Mouse (Mus musculus): ENCODE measurements at regions not wholly inside any gene's neighbourhood (a gene's known extent, or its start where the extent isn't known, plus 50 kb on each side); places are given as distances from the start of the nearest gene placed in this dataset.

- Histone ChIP-seq H3K4me2 (replicated peaks) (no peak overlapping the region), H3K9me3 (no peaks in the 10 kb centered on the region), H3K36me3 (no peaks in the 10 kb centered on the region), H3K27ac (no peak overlapping the region), H3K9ac (no peak overlapping the region), H3K4me3 (no peak overlapping the region), H3K27me3 (no peaks in the 10 kb centered on the region), H3K4me1 (no peaks in the 10 kb centered on the region)
- no peak for ATAC-seq (ENCODE audit: low FRiP score, low read depth)
- 78% methylated on average over 5 of the region's 5 CpGs for WGBS
These were observed 180.5 kb upstream of the Dlk1 start for GRCm38 (mm10) chr12:109272101-109272500.

DNA sequence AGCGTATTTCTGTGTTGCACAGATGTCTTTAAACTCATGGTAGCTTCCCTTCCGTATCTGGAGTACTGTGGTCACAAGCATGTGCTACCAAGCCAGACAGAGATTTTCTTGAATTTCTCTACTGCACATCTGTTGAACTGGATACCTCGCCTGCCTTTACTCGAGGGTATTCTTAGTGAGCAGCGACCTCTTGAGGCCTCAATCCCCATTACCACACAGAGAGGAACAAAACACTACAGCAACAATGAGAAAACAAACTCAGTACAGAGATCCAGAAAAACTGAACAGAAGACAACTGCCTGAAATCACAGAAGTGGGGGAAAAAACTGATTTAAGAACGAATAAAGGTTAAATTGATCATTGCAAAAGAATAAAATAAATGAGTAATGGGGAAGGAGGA is 137.8 kb upstream of the Dlk1 start:
- Histone ChIP-seq H3K4me2 (replicated peaks) (no peak overlapping the region), H3K4me3 (no peak overlapping the region), H3K36me3 (no peaks in the 10 kb centered on the region), H3K9me3 (no peaks in the 10 kb centered on the region), H3K27me3 (no peaks in the 10 kb centered on the region), H3K4me1 (no peaks in the 10 kb centered on the region), H3K9ac (no peak overlapping the region), H3K27ac (no peak overlapping the region)
- 28% methylated on average over 6 of the region's 6 CpGs for WGBS
- ATAC-seq (ENCODE audit: low FRiP score, low read depth) = no peak

GRCm38 (mm10) chr12:109325986-109326385 is 126.6 kb upstream of the Dlk1 start:
- 67% methylated on average over 11 of the region's 11 CpGs for WGBS
- H3K4me1 ChIP-seq = no peaks in the 10 kb centered on the region
- ATAC-seq (ENCODE audit: low FRiP score, low read depth) = no peak
- 0 out of 2 replicates have a peak, but pooled peaks cover 4% of the 10 kb centered on the region for H3K27me3 ChIP-seq
- H3K9ac ChIP-seq = no peak overlapping the region
- no peaks in the 10 kb centered on the region for H3K9me3 ChIP-seq
- no peak overlapping the region for H3K4me3 ChIP-seq
- no peaks in the 10 kb centered on the region for H3K36me3 ChIP-seq
- no peak overlapping the region for H3K4me2 ChIP-seq (replicated peaks)
- no peak overlapping the region for H3K27ac ChIP-seq

- WGBS = 83% methylated on average over 2 of the region's 2 CpGs
- H3K4me2 ChIP-seq (replicated peaks) = no peak overlapping the region
- H3K27me3 ChIP-seq = no peaks in the 10 kb centered on the region
- no peak for ATAC-seq (ENCODE audit: low FRiP score, low read depth)
- H3K4me3 ChIP-seq = no peak overlapping the region
- H3K4me1 ChIP-seq = no peaks in the 10 kb centered on the region
- no peak overlapping the region for H3K27ac ChIP-seq
- H3K36me3 ChIP-seq = no peaks in the 10 kb centered on the region
- 0 out of 2 replicates have a peak, but pooled peaks cover 8% of the 10 kb centered on the region for H3K9me3 ChIP-seq
- H3K9ac ChIP-seq = no peak overlapping the region
These were observed 81.3 kb upstream of the Dlk1 start for GRCm38 (mm10) chr12:109371327-109371726.

DNA sequence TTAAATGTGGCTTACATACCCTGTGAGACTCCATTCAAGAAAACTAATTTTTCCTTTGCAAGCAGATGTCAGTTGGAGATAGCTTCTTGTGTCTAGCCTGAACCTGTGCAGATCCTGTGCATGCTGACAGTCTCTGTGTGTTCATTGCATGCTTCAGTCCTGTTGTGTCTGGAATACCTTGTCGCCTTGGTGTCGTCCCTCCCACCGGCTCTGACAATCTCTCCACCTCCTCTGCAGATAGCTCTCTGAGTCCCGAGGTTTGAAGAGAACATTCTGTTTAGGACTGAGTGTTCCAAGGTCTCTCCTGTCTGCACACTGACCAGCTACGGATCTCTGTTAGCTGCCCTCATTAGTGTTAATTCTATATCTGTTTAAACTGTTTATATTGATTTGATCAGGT is 66.8 kb upstream of the Dlk1 start:
- no peak overlapping the region for H3K9ac ChIP-seq
- ATAC-seq (ENCODE audit: low FRiP score, low read depth) = no peak
- 73% methylated on average over 5 of the region's 5 CpGs for WGBS
- no peak overlapping the region for H3K4me3 ChIP-seq
- H3K36me3 ChIP-seq = no peaks in the 10 kb centered on the region
- peaks cover 9% of the 10 kb centered on the region; the same call in 1 of the 2 replicates for H3K4me1 ChIP-seq
- 0 out of 2 replicates have a peak, but pooled peaks cover 10% of the 10 kb centered on the region for H3K9me3 ChIP-seq
- H3K27me3 ChIP-seq = no peaks in the 10 kb centered on the region
- no peak overlapping the region for H3K27ac ChIP-seq
- H3K4me2 ChIP-seq (replicated peaks) = no peak overlapping the region

DNA sequence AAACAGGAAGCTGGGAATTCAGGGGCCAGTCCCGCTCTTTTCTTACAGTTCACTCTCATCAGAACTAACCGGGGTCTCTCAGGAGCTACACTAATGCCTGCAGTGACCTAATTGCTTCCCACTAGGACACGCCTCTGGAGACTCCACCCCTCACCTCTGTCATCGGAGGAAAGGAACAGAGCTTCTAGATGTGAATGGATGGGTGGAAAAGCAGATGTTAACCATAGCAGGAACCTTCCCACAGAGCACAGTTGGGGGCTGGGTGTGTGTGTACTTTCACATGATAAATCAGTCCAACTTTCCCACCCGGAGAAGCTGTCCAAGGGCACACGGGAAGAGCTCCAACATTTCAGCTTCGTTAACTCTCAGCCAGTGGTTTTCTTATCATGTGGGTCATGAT is 63.8 kb upstream of the Dlk1 start:
- peaks cover 14% of the 10 kb centered on the region for H3K27me3 ChIP-seq
- WGBS = 34% methylated on average over 7 of the region's 7 CpGs
- no peaks in the 10 kb centered on the region for H3K36me3 ChIP-seq
- H3K9me3 ChIP-seq = no peaks in the 10 kb centered on the region
- peaks cover 9% of the 10 kb centered on the region for H3K4me1 ChIP-seq
- H3K4me3 ChIP-seq = no peak overlapping the region
- no peak overlapping the region for H3K4me2 ChIP-seq (replicated peaks)
- no peak overlapping the region for H3K27ac ChIP-seq
- H3K9ac ChIP-seq = no peak overlapping the region
- ATAC-seq (ENCODE audit: low FRiP score, low read depth) = no peak

GRCm38 (mm10) chr12:109390388-109390920 is 62.2 kb upstream of the Dlk1 start:
- H3K36me3 ChIP-seq = no peaks in the 10 kb centered on the region
- peaks cover 14% of the 10 kb centered on the region for H3K27me3 ChIP-seq
- peaks cover 17% of the 10 kb centered on the region for H3K4me1 ChIP-seq
- no peak for ATAC-seq (ENCODE audit: low FRiP score, low read depth)
- 91% methylated on average over 12 of the region's 12 CpGs for WGBS
- no peak overlapping the region for H3K4me3 ChIP-seq
- no peak overlapping the region for H3K4me2 ChIP-seq (replicated peaks)
- H3K9ac ChIP-seq = no peak overlapping the region
- no peak overlapping the region for H3K27ac ChIP-seq
- H3K9me3 ChIP-seq = no peaks in the 10 kb centered on the region

GRCm38 (mm10) chr12:109390978-109391377 is 61.6 kb upstream of the Dlk1 start:
- ATAC-seq (ENCODE audit: low FRiP score, low read depth) = no peak

DNA sequence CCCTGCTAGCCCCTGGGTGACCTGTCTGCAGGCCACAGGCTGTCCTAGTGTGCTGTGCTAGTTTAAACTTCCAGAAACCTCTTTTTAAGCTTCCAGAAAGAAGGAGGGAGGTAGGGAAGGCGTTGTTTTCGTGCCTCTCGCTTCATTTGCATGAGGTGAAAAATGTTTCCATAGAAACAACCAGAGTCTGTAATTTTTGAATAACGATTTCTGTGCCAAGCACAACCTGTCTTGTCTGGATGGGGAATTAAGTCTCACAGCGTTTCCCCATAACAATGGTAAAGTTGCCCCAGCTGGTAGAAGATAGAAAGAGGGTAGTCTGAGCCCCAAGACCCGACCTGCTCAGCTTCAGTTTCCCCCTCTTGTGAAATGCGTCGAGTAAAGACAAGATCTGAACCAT is 59.3 kb upstream of the Dlk1 start:
- no peak overlapping the region for H3K9ac ChIP-seq
- ATAC-seq (ENCODE audit: low FRiP score, low read depth) = no peak
- WGBS = 47% methylated on average over 8 of the region's 8 CpGs
- H3K4me1 ChIP-seq = peaks cover 26% of the 10 kb centered on the region
- H3K36me3 ChIP-seq = no peaks in the 10 kb centered on the region
- H3K27ac ChIP-seq = no peak overlapping the region
- peak overlapping the region; percentile 49 for H3K4me2 ChIP-seq (replicated peaks)
- H3K27me3 ChIP-seq = peaks cover 14% of the 10 kb centered on the region
- H3K9me3 ChIP-seq = no peaks in the 10 kb centered on the region
- H3K4me3 ChIP-seq = no peak overlapping the region

More at GRCm38 (mm10) chr12:109390978-109391377, 61.6 kb upstream of the Dlk1 start:
- Histone ChIP-seq H3K27ac (no peak overlapping the region), H3K36me3 (no peaks in the 10 kb centered on the region), H3K4me1 (peaks cover 17% of the 10 kb centered on the region), H3K4me2 (replicated peaks) (no peak overlapping the region), H3K4me3 (no peak overlapping the region), H3K9me3 (no peaks in the 10 kb centered on the region), H3K9ac (no peak overlapping the region), H3K27me3 (peaks cover 14% of the 10 kb centered on the region)
- 83% methylated on average over 8 of the region's 8 CpGs for WGBS

GRCm38 (mm10) chr12:109393795-109394194 is 58.8 kb upstream of the Dlk1 start:
- no peak overlapping the region for H3K9ac ChIP-seq
- H3K4me1 ChIP-seq = peaks cover 26% of the 10 kb centered on the region
- peak; percentile 62; the same call in 1 of the 2 replicates for ATAC-seq (ENCODE audit: low FRiP score, low read depth)
- peak overlapping the region; percentile 49 for H3K4me2 ChIP-seq (replicated peaks)
- 2% methylated on average over 15 of the region's 15 CpGs for WGBS
- no peak overlapping the region for H3K4me3 ChIP-seq
- no peak overlapping the region for H3K27ac ChIP-seq
- peaks cover 17% of the 10 kb centered on the region for H3K27me3 ChIP-seq
- no peaks in the 10 kb centered on the region for H3K9me3 ChIP-seq
- H3K36me3 ChIP-seq = no peaks in the 10 kb centered on the region

GRCm38 (mm10) chr12:109394396-109394795 is 58.2 kb upstream of the Dlk1 start:
- H3K4me2 ChIP-seq (replicated peaks) = no peak overlapping the region
- peaks cover 30% of the 10 kb centered on the region for H3K4me1 ChIP-seq
- H3K4me3 ChIP-seq = no peak overlapping the region
- no peak for ATAC-seq (ENCODE audit: low FRiP score, low read depth)
- H3K27me3 ChIP-seq = peaks cover 21% of the 10 kb centered on the region
- H3K9ac ChIP-seq = no peak overlapping the region
- H3K27ac ChIP-seq = no peak overlapping the region
- 35% methylated on average over 11 of the region's 11 CpGs for WGBS
- no peaks in the 10 kb centered on the region for H3K9me3 ChIP-seq
- no peaks in the 10 kb centered on the region for H3K36me3 ChIP-seq

- H3K9ac ChIP-seq = no peak overlapping the region
- no peaks in the 10 kb centered on the region for H3K36me3 ChIP-seq
- no peak overlapping the region for H3K4me2 ChIP-seq (replicated peaks)
- ATAC-seq (ENCODE audit: low FRiP score, low read depth) = no peak
- H3K4me3 ChIP-seq = no peak overlapping the region
- WGBS = 82% methylated on average over 6 of the region's 6 CpGs
- peaks cover 21% of the 10 kb centered on the region for H3K27me3 ChIP-seq
- H3K9me3 ChIP-seq = no peaks in the 10 kb centered on the region
- peaks cover 52% of the 10 kb centered on the region for H3K4me1 ChIP-seq
- no peak overlapping the region for H3K27ac ChIP-seq
These were observed 56.0 kb upstream of the Dlk1 start for GRCm38 (mm10) chr12:109396614-109397013.

Measured in limb, embryonic 13.5 days (tissue).